Mouse (Mus musculus): ENCODE measurements around the gene Ubr2. TPM values are rescaled to one million over a fixed set of nuclear protein-coding genes. Genes with fewer than 3 reads are reported as not detected.

Ubr2 gene
- total and polyA plus RNA-seq, 3 experiments: 15.3 to 353 (median 33.8) TPM

DNA sequence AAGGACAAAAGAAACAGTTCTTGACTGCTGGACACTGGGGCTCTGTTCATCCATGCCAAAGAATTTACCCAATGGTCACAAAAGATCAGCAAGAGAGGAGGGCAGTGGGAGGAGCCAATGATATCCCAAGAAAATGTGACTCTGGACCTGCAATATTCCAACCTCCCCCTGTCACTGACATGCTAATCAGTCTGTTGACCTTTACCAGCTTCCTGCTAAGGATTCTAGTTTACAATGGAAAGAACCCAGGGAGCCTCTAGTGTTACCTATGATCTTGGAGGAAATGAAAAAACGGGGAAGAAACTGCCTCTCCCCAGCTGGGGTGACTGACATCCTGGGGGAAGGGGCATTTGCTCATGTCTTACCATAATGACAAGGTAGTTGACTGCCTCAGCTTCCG, 109.4 kb downstream of the Ubr2 start:
- Histone ChIP-seq H3K9ac (ENCODE audit: control insufficient read depth, low read depth, low read length, poor library complexity, severe bottlenecking) (no peak overlapping the region), H3K36me3 (ENCODE audit: control insufficient read depth in 1 of 2, insufficient read depth in 2 of 2, low read length in 2 of 2) (no peaks in the 10 kb centered on the region), H3K4me3 (ENCODE audit: control insufficient read depth in 1 of 2, insufficient read depth in 1 of 2, low read depth in 2 of 2, low read length in 2 of 2) (no peak overlapping the region), H3K79me2 (ENCODE audit: control insufficient read depth, insufficient read depth, low read length, poor library complexity) (no peaks in the 10 kb centered on the region), H3K9me3 (replicated peaks; ENCODE audit: insufficient read depth, low read length) (no peaks in the 10 kb centered on the region), H3K27me3 (ENCODE audit: control insufficient read depth in 1 of 2, insufficient read depth in 2 of 2, low read length in 2 of 2) (no peaks in the 10 kb centered on the region), H3K4me1 (ENCODE audit: control insufficient read depth in 1 of 2, insufficient read depth in 2 of 2, low read length in 2 of 2) (peaks cover 0 to 3% of the 10 kb centered on the region in 2 experiments; a peak in 1 of 4 replicates), H3K27ac (ENCODE audit: control insufficient read depth, low read depth, low read length) (no peak overlapping the region)
- DNase-seq (ENCODE audit: low read depth, low spot score): no peak
- TF ChIP-seq HCFC1 (IDR thresholded peaks at IDR 0.05; ENCODE audit: low read depth, low read length) (no peak), UBTF (IDR thresholded peaks at IDR 0.05; ENCODE audit: borderline replicate concordance, insufficient read depth, low read depth, low read length) (no peak), RCOR1 (IDR thresholded peaks at IDR 0.05; ENCODE audit: low read depth, low read length) (no peak), TBP (IDR thresholded peaks at IDR 0.05; ENCODE audit: low read depth, low read length) (no peak), MAX (IDR thresholded peaks at IDR 0.05; ENCODE audit: low read length) (no peak), POLR2A (IDR thresholded peaks at IDR 0.05; ENCODE audit: control insufficient read depth in 1 of 2, insufficient read depth in 1 of 2, low read depth in 1 of 2, low read length in 2 of 2, poor library complexity in 1 of 2) (no peak), KAT2A (conservative IDR thresholded peaks at IDR 0.05; ENCODE audit: low read depth, low read length) (no peak), GATA1 (IDR thresholded peaks at IDR 0.05; ENCODE audit: low read depth, low read length) (no peak), JUND (IDR thresholded peaks at IDR 0.05; ENCODE audit: low read depth, low read length) (no peak), USF1 (IDR thresholded peaks at IDR 0.05; ENCODE audit: low read depth, low read length) (no peak), ZMIZ1 (IDR thresholded peaks at IDR 0.05; ENCODE audit: low read depth, low read length) (no peak), GABPA (IDR thresholded peaks at IDR 0.05; ENCODE audit: low read depth, low read length) (no peak), SIN3A (IDR thresholded peaks at IDR 0.05; ENCODE audit: low read length) (no peak), ZNF384 (IDR thresholded peaks at IDR 0.05; ENCODE audit: low read depth, low read length) (no peak), USF2 (IDR thresholded peaks at IDR 0.05; ENCODE audit: borderline replicate concordance in 1 of 2, insufficient read depth in 1 of 2, low read depth in 1 of 2, low read length in 2 of 2) (no peak), NELFE (IDR thresholded peaks at IDR 0.05; ENCODE audit: low read depth, low read length) (no peak), RAD21 (IDR thresholded peaks at IDR 0.05; ENCODE audit: low read depth, low read length) (no peak)

DNA sequence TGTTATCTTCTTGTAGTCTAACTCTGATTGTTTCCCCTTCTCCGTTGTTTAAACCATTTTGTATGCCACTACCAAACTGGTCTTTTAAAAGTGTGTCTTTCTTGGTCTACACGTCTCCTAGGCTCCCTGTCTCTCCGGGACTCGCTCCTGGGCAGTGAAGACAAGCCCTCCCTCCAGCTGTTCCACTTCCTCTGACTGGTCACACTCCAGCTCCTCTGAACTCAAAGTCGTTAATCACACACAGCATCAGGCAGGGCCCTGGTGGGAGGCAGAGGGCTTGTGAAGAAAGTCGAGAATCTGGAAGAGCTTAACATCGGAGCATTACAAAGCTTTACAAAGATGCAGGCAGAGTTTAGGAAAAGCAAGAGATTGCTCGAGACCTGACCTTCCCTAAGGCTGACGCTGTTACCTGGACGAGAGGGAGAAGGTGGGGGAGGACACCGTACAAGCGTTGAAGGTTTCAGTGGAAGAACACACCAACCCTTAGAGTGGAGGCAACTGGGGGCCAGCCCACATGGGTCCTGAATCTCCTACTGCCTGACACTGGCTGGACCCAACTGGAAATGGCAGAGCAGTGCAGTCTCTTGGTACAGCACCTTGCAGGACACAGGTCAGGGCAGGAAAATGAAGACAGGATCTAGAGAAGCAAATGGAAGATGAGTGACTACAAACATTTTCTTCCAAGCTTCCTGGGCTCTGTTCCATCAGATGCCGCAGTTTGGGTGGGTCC, 113.0 kb downstream of the Ubr2 start:
- peaks cover 1% of the 10 kb centered on the region; the same call in 1 of the 2 replicates for H3K79me2 ChIP-seq (ENCODE audit: control insufficient read depth, insufficient read depth, low read length, poor library complexity)
- H3K27me3 ChIP-seq (ENCODE audit: control insufficient read depth in 1 of 2, insufficient read depth in 2 of 2, low read length in 2 of 2): no peaks in the 10 kb centered on the region
- peaks cover 0 to under 1% of the 10 kb centered on the region in 2 experiments; a peak in 2 of 4 replicates for H3K36me3 ChIP-seq (ENCODE audit: control insufficient read depth in 1 of 2, insufficient read depth in 2 of 2, low read length in 2 of 2)
- no peak overlapping the region for H3K9ac ChIP-seq (ENCODE audit: control insufficient read depth, low read depth, low read length, poor library complexity, severe bottlenecking)
- H3K4me3 ChIP-seq (ENCODE audit: control insufficient read depth in 1 of 2, insufficient read depth in 1 of 2, low read depth in 2 of 2, low read length in 2 of 2): no peak overlapping the region
- H3K27ac ChIP-seq (ENCODE audit: control insufficient read depth, low read depth, low read length): no peak overlapping the region
- no peak for TF ChIP-seq CHD1 (IDR thresholded peaks at IDR 0.05; ENCODE audit: low read depth, low read length)
- no peak for TF ChIP-seq USF2 (IDR thresholded peaks at IDR 0.05; ENCODE audit: borderline replicate concordance in 1 of 2, insufficient read depth in 1 of 2, low read depth in 1 of 2, low read length in 2 of 2)
- TF ChIP-seq USF1 (IDR thresholded peaks at IDR 0.05; ENCODE audit: low read depth, low read length): no peak
- TF ChIP-seq MYC (IDR thresholded peaks at IDR 0.05; ENCODE audit: low read depth, low read length): no peak
- no peak for TF ChIP-seq CHD2 (IDR thresholded peaks at IDR 0.05; ENCODE audit: low read length)
- no peak for TF ChIP-seq TCF12 (IDR thresholded peaks at IDR 0.05; ENCODE audit: low read depth, low read length)
- TF ChIP-seq TBP (IDR thresholded peaks at IDR 0.05; ENCODE audit: low read depth, low read length): no peak
- TF ChIP-seq RAD21 (IDR thresholded peaks at IDR 0.05; ENCODE audit: low read depth, low read length): no peak
- no peak for TF ChIP-seq ZNF384 (IDR thresholded peaks at IDR 0.05; ENCODE audit: low read depth, low read length)
- no peak for TF ChIP-seq MAFK (IDR thresholded peaks at IDR 0.05; ENCODE audit: borderline replicate concordance, low read depth, low read length)
- H3K9me3 ChIP-seq (replicated peaks; ENCODE audit: insufficient read depth, low read length): no peaks in the 10 kb centered on the region
- DNase-seq (ENCODE audit: low read depth, low spot score): no peak
- H3K4me1 ChIP-seq (ENCODE audit: control insufficient read depth in 1 of 2, insufficient read depth in 2 of 2, low read length in 2 of 2): peaks cover 0 to 2% of the 10 kb centered on the region in 2 experiments; a peak in 1 of 4 replicates

Measured in MEL (cell line).